Mouse (Mus musculus): ENCODE results near the gene Pygb.

DNA sequence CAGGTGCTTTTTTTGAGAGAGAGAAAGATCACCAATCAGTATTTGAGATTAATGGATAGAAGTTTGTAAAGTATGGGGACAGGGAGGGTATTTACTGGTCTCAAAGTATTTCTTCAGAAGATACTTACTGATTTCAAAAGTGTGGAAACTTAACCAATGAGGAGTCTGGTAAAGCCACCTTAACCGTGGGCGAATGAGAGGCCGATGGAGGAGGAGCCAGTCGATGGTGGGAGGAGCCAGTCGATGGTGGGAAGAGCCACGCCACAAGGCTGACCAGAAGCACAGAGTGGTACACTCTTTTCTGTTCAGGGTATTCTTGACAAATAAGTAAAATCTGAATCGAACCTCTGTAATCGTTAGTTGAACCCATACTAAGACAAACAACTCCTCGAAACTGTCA is 48.7 kb upstream of the Pygb start:
- no peak for TF ChIP-seq CTCF (IDR thresholded peaks at IDR 0.05; ENCODE audit: control insufficient read depth, insufficient read depth, insufficient replicate concordance, low read depth, low read length)
- TF ChIP-seq POLR2A (IDR thresholded peaks at IDR 0.05; ENCODE audit: control insufficient read depth, low read depth, low read length), result no peak

Measured in testis, adult 2 months (tissue).